Mouse (Mus musculus) c-Kit-negative CD71-positive TER-119-positive erythroid progenitor cells, embryonic 14.5 days (primary cell): ENCODE data around the gene Arhgap15.

Experiments
- DNase-seq: peaks from one replicate; pipeline ENCODE4 v3.0.0-alpha.2; 2013; ENCODE audit warnings: low read depth, low spot score

Arhgap15 gene

DNA sequence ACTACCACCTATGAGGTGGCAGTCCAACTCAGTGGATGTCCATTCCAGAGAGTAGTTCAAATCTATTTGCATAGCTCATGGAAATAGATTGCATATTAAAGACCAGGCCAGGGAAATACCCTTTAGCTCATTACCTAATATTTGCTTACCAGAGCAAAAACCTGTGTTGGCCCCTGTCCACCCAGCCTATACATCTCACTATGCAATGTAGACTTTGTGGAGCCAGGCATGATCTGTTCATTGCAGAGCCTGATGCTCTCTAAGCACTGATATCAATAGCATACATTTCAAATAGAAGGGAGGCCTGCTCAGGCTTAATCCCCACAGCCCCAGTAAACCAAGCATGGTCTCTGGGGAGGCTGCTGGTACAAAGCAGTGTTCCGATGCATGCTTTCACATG, 689.4 kb downstream of the Arhgap15 start:
- DNase-seq: no peak

DNA sequence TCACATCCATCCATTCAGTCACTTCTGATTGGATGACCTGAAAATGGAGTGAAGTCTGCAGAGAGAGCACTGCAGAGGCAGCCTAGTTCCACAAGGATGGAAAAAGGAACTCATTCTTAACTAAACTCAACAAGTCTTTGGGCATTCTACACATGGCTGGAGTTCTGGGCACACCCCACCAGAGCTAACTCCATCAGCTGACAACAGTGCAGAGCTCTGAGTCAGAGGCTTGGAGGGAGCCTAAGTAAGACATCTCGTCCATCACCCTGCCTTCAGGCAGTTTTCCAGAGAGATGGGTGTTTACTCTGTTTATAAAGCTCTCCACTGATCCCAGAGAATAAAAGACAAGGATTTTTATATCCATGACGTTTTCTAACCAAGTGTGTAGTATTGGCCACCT, 696.3 kb downstream of the Arhgap15 start:
- no peak for DNase-seq
